Mouse (Mus musculus): ENCODE data around the gene Syt13. TPM values are rescaled to one million over a fixed set of nuclear protein-coding genes. Genes with fewer than 3 reads are reported as not detected.

Syt13 gene
- polyA plus RNA-seq, 1 experiment: not detected

GRCm38 (mm10) chr2:92991976-92992375 is 77.1 kb downstream of the Syt13 start:
- Histone ChIP-seq H3K27ac (replicated peaks; ENCODE audit: low read depth, low read length) (no peak overlapping the region), H3K4me3 (ENCODE audit: insufficient read depth, low read depth, low read length) (no peak overlapping the region), H3K4me1 (ENCODE audit: control insufficient read depth, insufficient read depth, insufficient read length, low read length) (peaks cover 7% of the 10 kb centered on the region; the same call in 1 of the 2 replicates)

- Histone ChIP-seq H3K4me1 (ENCODE audit: control insufficient read depth, insufficient read depth, insufficient read length, low read length) (no peaks in the 10 kb centered on the region), H3K27ac (replicated peaks; ENCODE audit: low read depth, low read length) (no peak overlapping the region), H3K4me3 (ENCODE audit: insufficient read depth, low read depth, low read length) (no peak overlapping the region)
Measured at GRCm38 (mm10) chr2:93005028-93005427, 90.1 kb downstream of the Syt13 start.

Other genes starting within 250 kb of the Syt13 start
- gene Prdm11, start 131.1 kb downstream of the Syt13 start, polyA plus RNA-seq (2012; ENCODE audit: insufficient read depth, insufficient read length, missing spikeins): 1.3 and 1.4 TPM in 2 replicates

Measured in brown adipose tissue, adult 24 weeks (tissue).